Mouse (Mus musculus): Measurements from ENCODE around the gene Nsf.

DNA sequence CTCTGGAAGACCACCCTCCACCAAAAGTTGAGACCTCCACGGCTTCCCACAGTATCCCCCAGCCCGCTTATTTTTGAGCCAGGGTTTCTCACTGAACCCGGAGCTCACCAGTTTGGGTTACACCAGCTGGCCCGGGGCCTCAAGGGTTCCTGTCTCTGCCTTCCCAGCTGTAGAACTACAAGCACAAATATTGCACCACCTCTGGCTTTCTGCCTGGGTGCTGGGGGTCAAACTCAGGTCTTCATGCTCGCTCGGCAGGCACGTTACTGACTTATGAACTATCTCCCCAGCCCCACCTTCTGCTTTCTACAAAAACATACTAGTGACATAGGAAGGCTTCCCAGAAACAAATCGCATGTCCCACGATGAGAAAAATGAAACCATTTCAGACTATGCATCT lies 38.2 kb downstream of the Nsf start:
- TF ChIP-seq CTCF (conservative IDR thresholded peaks at IDR 0.05; ENCODE audit: low read length) (no peak), POU5F1 (IDR thresholded peaks at IDR 0.05; ENCODE audit: borderline replicate concordance, low read length) (no peak), NANOG (IDR thresholded peaks at IDR 0.05; ENCODE audit: borderline replicate concordance, low read length) (no peak)

Data from E14TG2a.4 (cell line).